Mouse (Mus musculus) urinary bladder, postnatal 10 days (tissue): Measurements from ENCODE around the gene Gdpgp1.

Source experiments
- DNase-seq: peaks from one replicate; pipeline ENCODE4 v3.0.0; 2022; ENCODE audit warnings: low spot score

The Gdpgp1 gene

DNA sequence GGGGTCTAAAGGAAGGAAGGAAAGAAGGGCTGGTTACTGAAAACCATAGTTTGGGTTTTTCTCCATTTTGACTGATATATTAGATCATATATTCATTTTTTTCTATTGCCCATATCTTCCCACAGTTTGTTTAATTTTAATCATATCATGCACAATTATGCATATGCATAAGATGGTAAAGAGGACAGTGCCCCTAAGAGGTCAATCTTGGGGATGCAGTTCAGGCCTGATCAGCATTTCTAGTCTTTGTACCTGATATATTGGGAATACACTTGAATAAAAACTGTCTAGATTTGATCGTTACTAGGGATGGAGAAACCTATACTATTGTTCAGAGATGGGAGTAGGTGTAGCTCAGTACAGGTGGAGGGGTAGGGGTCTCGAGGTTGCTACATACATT is 48.3 kb downstream of the Gdpgp1 start:
- no peak for DNase-seq

DNA sequence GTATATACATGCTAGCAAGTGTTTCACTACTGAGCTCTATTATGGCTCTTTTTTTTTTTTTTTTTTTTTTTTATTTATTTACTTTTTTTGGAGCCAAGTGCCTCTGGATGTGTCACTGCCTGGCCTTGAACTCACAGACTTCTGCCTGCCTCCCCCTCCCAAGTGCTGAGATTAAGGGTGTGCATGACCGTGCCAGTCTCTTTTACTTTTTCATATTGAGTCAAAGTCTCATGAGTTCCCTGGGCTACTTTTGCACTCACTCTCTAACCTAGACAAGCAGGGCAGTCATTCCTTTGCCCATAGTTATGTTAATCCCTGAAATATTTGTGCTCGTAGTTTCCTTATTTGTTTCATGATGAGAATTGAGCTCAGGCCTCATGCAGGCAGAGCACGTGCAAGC is 49.0 kb downstream of the Gdpgp1 start:
- DNase-seq, result no peak

DNA sequence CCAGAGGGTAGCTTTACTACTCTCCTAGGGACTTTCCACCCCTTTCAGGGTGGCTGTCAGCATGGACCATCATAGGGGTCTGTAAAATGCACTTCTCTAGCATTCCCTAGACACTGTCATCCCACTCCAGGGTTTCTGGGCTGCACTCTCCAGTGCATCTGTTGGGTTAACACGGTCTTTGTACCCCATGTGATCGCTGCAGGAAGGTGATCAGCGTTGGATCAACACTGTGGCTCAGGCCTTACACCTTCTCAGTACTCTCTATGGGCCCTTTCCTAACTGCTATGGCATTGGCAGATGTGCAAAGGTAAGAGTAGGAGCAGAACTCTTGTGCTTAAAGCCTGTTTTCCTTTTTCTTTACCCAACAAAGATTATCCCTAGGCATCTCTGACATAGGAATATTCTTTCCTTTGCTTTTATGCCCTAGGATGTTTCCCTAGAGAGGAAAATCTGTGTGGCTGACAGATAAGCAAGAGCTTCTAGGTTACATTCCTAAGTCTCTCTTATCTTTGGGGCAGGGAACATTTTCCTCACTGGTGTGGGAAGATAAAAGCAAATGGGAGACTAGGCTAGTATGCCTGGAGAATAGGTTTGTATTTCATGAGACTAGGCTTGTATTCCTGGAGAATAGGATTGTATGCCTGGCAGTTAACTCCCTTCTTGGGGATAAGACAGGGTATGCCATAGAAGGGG is 50.7 kb downstream of the Gdpgp1 start:
- no peak for DNase-seq

DNA sequence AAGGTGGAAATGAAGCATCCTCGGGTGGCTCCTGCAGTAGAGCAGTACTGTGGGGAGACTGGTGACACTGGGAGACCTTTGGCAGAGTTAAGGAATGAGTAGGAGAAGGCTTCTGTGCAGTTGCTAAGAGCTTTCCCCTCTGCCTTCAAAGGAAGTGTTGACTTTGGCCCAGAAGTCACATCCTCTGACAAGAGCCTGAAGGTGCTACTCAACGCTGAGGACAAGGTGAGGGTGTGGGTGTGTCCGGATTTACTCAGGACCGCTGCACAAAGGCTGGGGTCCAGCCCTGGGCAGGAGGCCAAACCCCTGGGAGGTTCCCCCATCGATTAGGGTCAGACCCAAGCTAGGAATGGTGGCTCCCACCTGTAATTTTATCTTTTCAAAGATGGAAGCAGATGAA is 51.7 kb downstream of the Gdpgp1 start:
- no peak for DNase-seq

DNA sequence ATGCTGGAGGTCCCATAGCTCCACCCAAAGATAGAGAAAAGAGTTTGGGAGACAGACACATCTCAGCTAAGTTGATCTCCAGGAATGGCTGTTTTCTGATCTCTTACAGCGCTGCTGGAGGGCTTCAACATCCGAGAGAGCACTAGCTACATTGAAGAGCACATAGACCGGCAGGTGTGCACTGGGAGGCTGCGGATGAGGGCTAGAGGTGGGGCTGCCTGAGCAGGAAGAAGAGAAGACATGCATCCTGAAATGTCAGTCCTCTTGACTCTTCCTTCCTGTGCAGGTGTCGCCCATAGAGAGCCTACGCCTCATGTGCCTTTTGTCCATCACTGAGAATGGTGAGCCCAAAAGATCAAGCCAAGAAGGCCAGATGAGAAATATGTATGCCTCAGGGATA is 53.1 kb downstream of the Gdpgp1 start:
- no peak for DNase-seq

DNA sequence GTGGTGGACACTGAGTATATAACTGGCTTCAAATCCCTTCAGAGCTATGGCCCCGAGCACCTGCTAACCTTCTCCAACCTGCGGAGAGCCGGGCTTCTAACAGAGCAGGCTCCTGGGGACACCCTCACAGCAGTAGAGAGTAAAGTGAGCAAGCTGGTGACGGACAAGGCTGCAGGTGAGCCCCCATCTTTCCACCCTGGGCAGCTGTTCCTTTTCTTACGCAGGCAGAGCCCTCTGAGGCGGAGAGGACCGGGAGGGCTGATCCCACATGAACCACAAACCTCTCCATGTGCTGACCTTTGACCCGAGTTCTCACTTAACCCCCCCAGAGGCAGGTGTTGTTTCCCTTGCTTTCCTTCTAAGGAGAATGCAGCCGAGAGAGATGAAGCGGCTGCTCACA is 55.1 kb downstream of the Gdpgp1 start:
- DNase-seq, result no peak
